Mouse (Mus musculus) stomach, postnatal 0 days (tissue): Measurements from ENCODE around the gene Arhgap40.

ENCODE experiments used
- CTCF ChIP-seq: IDR thresholded peaks from 2 replicates; pipeline ENCODE4 v1.5.1; 2016; ENCODE audit warnings: antibody characterized with exemption, low read depth, mild to moderate bottlenecking, moderate library complexity
- EP300 ChIP-seq: optimal IDR thresholded peaks from 2 replicates; pipeline ENCODE3; 2016; ENCODE audit warnings: antibody characterized with exemption

DNA sequence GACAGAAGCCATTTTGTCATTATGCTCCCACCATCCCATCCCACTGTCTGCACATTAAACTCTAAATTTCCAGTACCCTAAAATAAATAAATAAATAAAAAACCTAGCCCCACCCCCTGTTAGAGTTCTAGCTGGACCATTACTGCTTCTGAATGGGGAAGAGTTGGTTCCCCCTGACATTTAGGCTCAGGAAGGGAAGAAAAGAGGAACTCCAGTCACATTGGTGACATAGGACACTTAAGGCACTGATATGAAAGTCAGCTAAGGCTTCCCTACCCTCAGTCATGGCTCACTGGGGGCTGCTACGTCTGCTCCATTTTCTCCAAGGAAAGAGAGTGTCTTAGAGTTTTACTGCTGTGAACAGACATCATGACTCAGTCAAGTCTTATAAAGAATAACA lies 84.2 kb downstream of the Arhgap40 start:
- TF ChIP-seq CTCF = no peak
- TF ChIP-seq EP300 = no peak
